Mouse (Mus musculus) duodenum, adult 2 months (tissue): Measurements from ENCODE around the gene Limk1. TPM values are rescaled to one million over a fixed set of nuclear protein-coding genes. Genes with fewer than 3 reads are reported as not detected.

Experiments
- polyA plus RNA-seq: library from polyadenylated mRNA; depleted of rRNA; stranded (reverse); fragments of >200 nt; gene quantifications from 2 replicates; pipeline ENCODE4 v1.2.3, GENCODE M21; 2012; ENCODE audit warnings: low replicate concordance; rRNA removed

Gene Limk1
- 6.7 and 7.6 TPM in 2 replicates for polyA plus RNA-seq

DNA sequence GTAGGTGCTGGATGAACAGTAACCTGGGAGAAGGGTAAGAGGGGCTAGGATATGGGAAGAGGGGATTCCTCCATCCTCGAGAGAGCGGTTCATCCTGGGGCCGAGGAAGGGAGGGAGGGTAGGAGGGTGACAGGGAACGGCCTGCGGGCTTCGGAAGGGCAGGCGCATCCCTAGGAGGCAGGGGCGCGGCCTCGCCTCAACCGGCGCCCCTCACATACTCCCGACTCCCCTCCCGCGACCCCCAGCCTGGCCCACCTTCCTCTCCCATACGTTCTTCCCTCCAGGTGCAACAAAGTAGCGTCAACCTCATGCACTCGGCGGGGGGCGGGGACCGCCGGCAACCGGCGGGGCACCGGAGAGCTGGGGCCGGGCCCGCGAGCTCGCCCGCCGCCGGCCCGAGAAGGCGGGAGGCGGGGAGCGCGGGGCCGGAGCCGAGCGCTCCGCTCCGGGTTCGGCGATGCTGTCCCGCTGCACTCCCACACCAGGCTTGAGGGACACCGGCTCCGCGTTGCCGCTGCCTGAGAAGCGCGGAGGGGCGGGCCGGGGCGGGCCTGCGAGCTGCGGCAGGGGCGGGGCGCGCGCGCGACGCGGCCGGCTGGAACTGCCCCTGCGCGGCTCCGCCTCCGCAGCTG, at the start of gene Limk1:
Limk1 (minus strand) TSS at position 513 of the 632 bp plus-strand sequence.

DNA sequence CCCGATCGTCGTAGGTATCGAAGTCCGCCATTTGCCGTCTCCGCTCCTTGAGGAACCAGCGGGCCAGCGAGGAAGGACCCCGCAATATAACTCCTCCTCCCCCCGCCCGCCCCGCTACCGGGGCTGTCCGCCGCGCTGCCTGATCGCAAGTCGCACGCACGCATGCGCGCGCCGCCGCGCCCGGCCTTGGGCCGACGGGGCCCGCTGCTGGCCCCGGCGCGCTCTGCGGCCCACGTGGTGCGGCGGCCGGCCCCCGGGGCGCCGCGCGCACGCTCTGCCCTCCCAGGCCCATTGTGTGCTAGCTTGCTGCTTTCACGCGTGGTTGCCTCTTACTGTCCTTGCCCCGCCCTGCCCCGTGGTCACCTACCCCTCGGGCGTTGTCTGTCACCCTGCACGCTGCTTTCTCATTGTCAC, 49.1 kb downstream of the Limk1 start, which contains the start of gene Eif4h:
Eif4h (minus strand) TSS at position 222 of the 414 bp plus-strand sequence.

DNA sequence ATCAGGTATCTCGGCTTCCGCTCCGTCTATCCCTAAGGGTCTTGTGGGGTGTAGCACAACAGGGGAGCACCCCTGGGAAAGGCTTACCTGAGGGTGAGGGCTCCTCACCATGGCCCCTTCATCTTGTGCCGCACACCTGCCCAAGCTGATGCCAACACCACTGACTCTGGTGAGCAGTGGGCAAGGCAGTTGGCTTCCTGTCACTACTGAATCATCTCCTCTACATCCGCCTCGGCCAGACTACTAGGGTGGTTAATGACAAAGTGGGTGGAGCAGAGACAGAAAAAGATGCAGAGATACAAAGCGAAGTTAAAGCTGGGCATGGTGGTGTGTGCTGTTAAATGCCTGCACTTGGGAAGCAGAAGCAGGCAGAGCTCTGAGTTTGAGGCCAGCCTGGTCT, 73.6 kb downstream of the Limk1 start, which contains the start of gene Lat2:
Lat2 (minus strand) TSS at position 224 of the 400 bp plus-strand sequence.

Other genes with a start within 250 kb of the Limk1 start
- 22.5 and 27.8 TPM in 2 replicates for gene Gtf2ird1, start 231.9 kb downstream of the Limk1 start, polyA plus RNA-seq
- gene Clip2, start 136.2 kb downstream of the Limk1 start, polyA plus RNA-seq, result 33.0 and 34.5 TPM in 2 replicates
- gene Syna, start 128.4 kb downstream of the Limk1 start, polyA plus RNA-seq, result 2.9 and 8.1 TPM in 2 replicates
- gene Rfc2, start 107.2 kb downstream of the Limk1 start, polyA plus RNA-seq, result 26.3 and 26.5 TPM in 2 replicates
- 4.5 and 9.6 TPM in 2 replicates for gene Lat2, start 73.6 kb downstream of the Limk1 start, polyA plus RNA-seq
- 146 and 247 TPM in 2 replicates for gene Eif4h, start 49.1 kb downstream of the Limk1 start, polyA plus RNA-seq
- gene Eln, start 58.7 kb upstream of the Limk1 start, polyA plus RNA-seq, result 15.7 and 17.5 TPM in 2 replicates
- 0.15 TPM in 1 of 2 replicates, not detected in the other for gene Tmem270, start 218.1 kb upstream of the Limk1 start, polyA plus RNA-seq
- gene Cldn13, start 226.9 kb upstream of the Limk1 start, polyA plus RNA-seq, result not detected in 2 replicates
- gene Mettl27, start 243.8 kb upstream of the Limk1 start, polyA plus RNA-seq, result 10.2 and 16.2 TPM in 2 replicates